Comparison of ENCODE assay signal across 7 mouse cellular contexts in the genomic region with DNA sequence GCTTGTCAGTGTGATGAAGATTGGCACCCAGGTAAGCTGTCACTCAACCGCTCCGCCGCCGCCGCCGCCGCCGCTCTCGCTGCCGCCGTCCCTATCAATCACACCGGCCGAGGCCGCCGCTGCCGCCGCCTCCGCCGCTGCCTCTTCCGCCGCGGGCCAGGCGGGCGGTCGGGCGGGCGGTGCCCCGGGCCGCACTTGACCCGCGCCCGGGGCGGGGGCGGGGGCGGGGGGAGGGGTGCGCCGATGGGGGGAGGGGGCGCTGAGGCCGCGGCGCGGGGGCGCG. TPM values are rescaled to one million over a fixed set of nuclear protein-coding genes. Genes with fewer than 3 reads are reported as not detected.
A peak's percentile ranks its signal among the peaks of the same experiment; 100 is the strongest.
DNase-seq lines count a peak whose midpoint lies in the region; ATAC-seq and TF ChIP-seq lines count a peak whose summit lies in the region.

No protein-coding gene starts in this region.

- WGBS in lung, postnatal 0 days: 4% methylated on average over 10 of the region's 44 CpGs
- WGBS in forebrain, embryonic 10.5 days: 0% methylated on average over 37 of the region's 44 CpGs
- WGBS in limb, embryonic 11.5 days: 0% methylated on average over 5 of the region's 44 CpGs
- 1% methylated on average over 20 of the region's 44 CpGs for WGBS in small intestine, adult 2 months

- H3K36me3 ChIP-seq in lung, postnatal 0 days (ENCODE audit: insufficient read depth, low read length): no peaks in the 10 kb centered on the region
- peaks cover 9% of the 10 kb centered on the region for H3K36me3 ChIP-seq in forebrain, embryonic 10.5 days (replicated peaks)
- H3K36me3 ChIP-seq in limb, embryonic 11.5 days (ENCODE audit: control insufficient read depth, insufficient read depth, low read length): no peaks in the 10 kb centered on the region
- no peaks in the 10 kb centered on the region for H3K36me3 ChIP-seq in small intestine, adult 2 months (ENCODE audit: control insufficient read depth, insufficient read depth, low read length)

- TF ChIP-seq CTCF in lung, postnatal 0 days (IDR thresholded peaks at IDR 0.05): no peak
- TF ChIP-seq CTCF in small intestine, adult 2 months (IDR thresholded peaks at IDR 0.05; ENCODE audit: extremely low read depth, insufficient read length, insufficient replicate concordance, low read depth, low read length): no peak

- H3K9ac ChIP-seq in lung, postnatal 0 days (replicated peaks; ENCODE audit: low read depth): peak overlapping the region; percentile 86
- peak overlapping the region; percentile 88 for H3K9ac ChIP-seq in limb, embryonic 11.5 days (ENCODE audit: low read length)

- peak; percentile 32; the same call in 1 of the 2 replicates for TF ChIP-seq POLR2A in small intestine, adult 2 months (IDR thresholded peaks at IDR 0.05; ENCODE audit: low read depth, low read length)

- no peak for ATAC-seq in lung, postnatal 0 days
- no peak for ATAC-seq in limb, embryonic 11.5 days (ENCODE audit: insufficient number of reproducible peaks, low FRiP score, low TSS enrichment, low read depth)

- no peaks in the 10 kb centered on the region for H3K9me3 ChIP-seq in lung, postnatal 0 days (ENCODE audit: low read length)
- no peaks in the 10 kb centered on the region for H3K9me3 ChIP-seq in forebrain, embryonic 10.5 days
- no peaks in the 10 kb centered on the region for H3K9me3 ChIP-seq in limb, embryonic 11.5 days (ENCODE audit: control insufficient read depth, low read length)

- H3K27ac ChIP-seq in lung, postnatal 0 days (ENCODE audit: low read length): peak overlapping the region; percentile 99
- H3K27ac ChIP-seq in forebrain, embryonic 10.5 days: peak overlapping the region; percentile 97
- H3K27ac ChIP-seq in limb, embryonic 11.5 days (replicated peaks; ENCODE audit: low read depth, low read length): peak overlapping the region; percentile 97
- H3K27ac ChIP-seq in small intestine, adult 2 months (ENCODE audit: insufficient read depth, low read depth, low read length): peak overlapping the region; percentile 44; the same call in 1 of the 2 replicates

- H3K27me3 ChIP-seq in lung, postnatal 0 days (replicated peaks; ENCODE audit: insufficient read depth, low read length): no peaks in the 10 kb centered on the region
- H3K27me3 ChIP-seq in forebrain, embryonic 10.5 days (ENCODE audit: poor library complexity, severe bottlenecking): no peaks in the 10 kb centered on the region
- no peaks in the 10 kb centered on the region for H3K27me3 ChIP-seq in limb, embryonic 11.5 days (ENCODE audit: control insufficient read depth, insufficient read depth, low read length)
- H3K27me3 ChIP-seq in small intestine, adult 2 months (ENCODE audit: control insufficient read depth, insufficient read depth, low read length): no peaks in the 10 kb centered on the region

- H3K4me1 ChIP-seq in lung, postnatal 0 days (ENCODE audit: insufficient read depth, low read depth, low read length): peaks cover 19% of the 10 kb centered on the region; the same call in 1 of the 2 replicates
- H3K4me1 ChIP-seq in forebrain, embryonic 10.5 days: peaks cover 35% of the 10 kb centered on the region
- peaks cover 9% of the 10 kb centered on the region; the same call in 1 of the 2 replicates for H3K4me1 ChIP-seq in limb, embryonic 11.5 days (ENCODE audit: control insufficient read depth, insufficient read depth, low read length)
- H3K4me1 ChIP-seq in small intestine, adult 2 months (ENCODE audit: control insufficient read depth, insufficient read depth, insufficient read length, low read length): peaks cover 6% of the 10 kb centered on the region; the same call in 1 of the 2 replicates

- no peak for TF ChIP-seq EP300 in lung, postnatal 0 days (IDR thresholded peaks at IDR 0.05)

- DNase-seq in lung, postnatal 0 days (ENCODE audit: low spot score): no peak
- no peak for DNase-seq in lung, adult 18-20 months
- no peak for DNase-seq in forebrain, embryonic 10.5 days (ENCODE audit: extremely low spot score, low spot score)
- DNase-seq in limb, embryonic 11.5 days (ENCODE audit: low spot score): no peak
- DNase-seq in thymus, postnatal 4 days: no peak
- DNase-seq in left cerebral cortex, postnatal 10 days (ENCODE audit: extremely low spot score in 1 of 2, low spot score in 2 of 2): no peak

- H3K4me2 ChIP-seq in lung, postnatal 0 days (replicated peaks; ENCODE audit: low read depth, low read length): peak overlapping the region; percentile 87
- peak overlapping the region; percentile 62 for H3K4me2 ChIP-seq in limb, embryonic 11.5 days (ENCODE audit: low read depth, severe bottlenecking)

- intact Hi-C loops in left cerebral cortex, postnatal 10 days (cut with DNase I): loop anchor here (5.0 kb wide), 1 partner anchor 37 kb away; no protein-coding TSS in a partner anchor

- peak overlapping the region; percentile 91 for H3K4me3 ChIP-seq in lung, postnatal 0 days (ENCODE audit: low read depth, low read length)
- H3K4me3 ChIP-seq in forebrain, embryonic 10.5 days: peak overlapping the region; percentile 81
- peak overlapping the region; percentile 82 for H3K4me3 ChIP-seq in limb, embryonic 11.5 days (ENCODE audit: low read depth, low read length)
- H3K4me3 ChIP-seq in small intestine, adult 2 months (ENCODE audit: low read depth, low read length): peak overlapping the region; percentile 100

RNA-seq across cellular contexts. Expression of gene Pknox1, which starts 0.3 kb away (rescaled TPM):
- 15.0 and 19.9 TPM in 2 replicates for polyA plus RNA-seq in lung, postnatal 0 days (2015; fragmentation: Nextera tagmentation; extraction: Ambion mirVana)
- polyA plus RNA-seq in forebrain, embryonic 10.5 days (2016; fragmentation: Nextera tagmentation; extraction: Ambion mirVana): 18.3 and 19.1 TPM in 2 replicates
- polyA plus RNA-seq in limb, embryonic 11.5 days (2014; fragmentation: Nextera tagmentation; extraction: Ambion mirVana): 37.9 and 39.7 TPM in 2 replicates
- polyA plus RNA-seq in small intestine, adult 2 months (2012; rRNA removed): 8.1 and 15.2 TPM in 2 replicates
- 10 to 100 TPM; 14.1 to 14.4 TPM for total RNA-seq in left cerebral cortex, postnatal 10 days (2021)

RNA-seq across cellular contexts. Expression of gene Ndufv3, which starts 44.9 kb away (rescaled TPM):
- polyA plus RNA-seq in lung, postnatal 0 days (2015; fragmentation: Nextera tagmentation; extraction: Ambion mirVana): 207 and 233 TPM in 2 replicates
- 214 and 224 TPM in 2 replicates for polyA plus RNA-seq in forebrain, embryonic 10.5 days (2016; fragmentation: Nextera tagmentation; extraction: Ambion mirVana)
- 201 and 210 TPM in 2 replicates for polyA plus RNA-seq in limb, embryonic 11.5 days (2014; fragmentation: Nextera tagmentation; extraction: Ambion mirVana)
- polyA plus RNA-seq in small intestine, adult 2 months (2012; rRNA removed): 156 and 168 TPM in 2 replicates
- total RNA-seq in left cerebral cortex, postnatal 10 days (2021): 100 to 1,000 TPM; 329 to 338 TPM

RNA-seq across cellular contexts. Expression of gene Wdr4, which starts 45.0 kb away (rescaled TPM):
- polyA plus RNA-seq in lung, postnatal 0 days (2015; fragmentation: Nextera tagmentation; extraction: Ambion mirVana): 9.8 and 12.1 TPM in 2 replicates
- polyA plus RNA-seq in forebrain, embryonic 10.5 days (2016; fragmentation: Nextera tagmentation; extraction: Ambion mirVana): 78.5 and 81.3 TPM in 2 replicates
- polyA plus RNA-seq in limb, embryonic 11.5 days (2014; fragmentation: Nextera tagmentation; extraction: Ambion mirVana): 42.4 and 43.6 TPM in 2 replicates
- polyA plus RNA-seq in small intestine, adult 2 months (2012; rRNA removed): 13.5 and 25.4 TPM in 2 replicates
- 10 to 100 TPM; 29.4 to 38.2 TPM for total RNA-seq in left cerebral cortex, postnatal 10 days (2021)

Comparison
In these comparisons a context has a peak if more than half of its experiments do, and no peak if none do; other contexts are left out.
1. H3K27ac ChIP-seq: peak in every context shown above with its lines; median percentile 99 in lung, postnatal 0 days; 97 in forebrain, embryonic 10.5 days; 97 in limb, embryonic 11.5 days; 44 in small intestine, adult 2 months.